Mouse (Mus musculus): ENCODE measurements around the gene Cstf1. TPM values are rescaled to one million over a fixed set of nuclear protein-coding genes. Genes with fewer than 3 reads are reported as not detected.

Gene Cstf1
- polyA plus RNA-seq (2012; rRNA removed), result 43.2 and 46.1 TPM in 2 replicates

DNA sequence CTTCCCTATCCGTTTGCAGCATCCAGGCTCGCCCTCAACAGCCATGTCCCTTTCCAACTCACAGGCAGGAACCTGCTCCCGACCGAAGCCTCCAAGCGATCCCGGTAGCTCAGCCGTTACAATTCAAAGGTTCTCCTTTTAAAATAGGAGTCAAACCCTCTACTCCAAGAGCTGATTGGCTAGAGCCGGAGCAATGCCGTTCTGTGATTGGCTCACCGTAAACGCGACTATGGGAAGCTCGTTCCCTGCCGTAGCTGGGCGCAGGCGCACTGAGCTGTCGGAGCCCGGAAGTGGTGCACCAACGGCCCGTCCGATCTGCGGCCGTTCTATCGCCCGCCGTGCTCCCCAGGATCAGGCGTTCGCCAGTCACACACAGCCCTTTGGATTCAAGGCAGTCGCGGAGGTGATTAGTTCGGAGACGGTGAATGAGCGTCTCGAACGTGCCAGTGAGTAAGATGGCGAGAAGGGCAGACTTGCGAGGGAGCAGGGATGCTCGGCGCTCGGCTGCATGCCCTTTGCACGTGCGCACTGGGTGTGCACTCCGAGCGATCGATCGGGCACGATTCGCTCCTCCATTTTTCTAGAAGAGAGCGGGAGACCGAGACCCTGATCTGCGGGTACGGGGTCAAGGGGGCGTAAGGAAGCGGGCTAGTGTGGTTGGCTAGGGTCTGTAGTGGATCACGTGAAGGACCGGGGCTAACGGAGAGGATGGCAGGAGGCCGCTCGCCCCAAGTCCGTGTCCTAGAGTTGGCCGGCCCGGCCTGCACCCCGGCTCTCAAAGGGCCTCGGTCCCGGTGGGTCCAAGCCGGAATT is at the start of gene Cstf1, which contains the start of gene Aurka:
Gene Cstf1, plus strand, starts transcription at position 271 of the 813 bp plus-strand sequence.
Gene Aurka, minus strand, starts transcription at position 125 of the 813 bp plus-strand sequence.
- peak; percentile 99 for DNase-seq (ENCODE audit: low read depth)
- TF ChIP-seq CTCF (IDR thresholded peaks at IDR 0.05; ENCODE audit: borderline replicate concordance, extremely low read depth, insufficient read depth, insufficient read length), result no peak
- 0 out of 2 replicates have a peak, but pooled peaks have one; percentile 38 for TF ChIP-seq POLR2A (IDR thresholded peaks at IDR 0.05; ENCODE audit: borderline replicate concordance, extremely low read depth, insufficient read depth, insufficient read length, poor library complexity, severe bottlenecking)

DNA sequence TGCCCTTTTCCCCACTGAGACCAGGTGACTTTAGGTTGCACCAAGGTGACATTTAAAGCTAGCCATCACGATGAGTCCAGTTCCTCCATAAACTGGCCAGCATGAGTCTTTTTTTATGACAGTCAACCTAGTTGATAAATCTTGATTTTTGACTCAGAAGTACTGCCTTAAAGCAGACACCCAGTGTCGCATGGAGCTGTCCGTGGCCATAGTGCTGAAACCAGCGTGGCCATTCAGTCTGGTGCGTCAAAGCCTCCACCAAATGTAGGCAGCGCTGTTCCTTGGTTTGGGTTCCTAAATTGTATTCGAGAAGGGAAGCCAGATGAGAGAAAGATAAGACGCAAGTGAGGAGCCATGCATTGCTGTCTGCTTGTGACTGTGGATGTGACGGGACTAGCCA is 49.6 kb upstream of the Cstf1 start:
- DNase-seq (ENCODE audit: low read depth), result peak; percentile 64
- TF ChIP-seq POLR2A (IDR thresholded peaks at IDR 0.05; ENCODE audit: borderline replicate concordance, extremely low read depth, insufficient read depth, insufficient read length, poor library complexity, severe bottlenecking), result no peak

DNA sequence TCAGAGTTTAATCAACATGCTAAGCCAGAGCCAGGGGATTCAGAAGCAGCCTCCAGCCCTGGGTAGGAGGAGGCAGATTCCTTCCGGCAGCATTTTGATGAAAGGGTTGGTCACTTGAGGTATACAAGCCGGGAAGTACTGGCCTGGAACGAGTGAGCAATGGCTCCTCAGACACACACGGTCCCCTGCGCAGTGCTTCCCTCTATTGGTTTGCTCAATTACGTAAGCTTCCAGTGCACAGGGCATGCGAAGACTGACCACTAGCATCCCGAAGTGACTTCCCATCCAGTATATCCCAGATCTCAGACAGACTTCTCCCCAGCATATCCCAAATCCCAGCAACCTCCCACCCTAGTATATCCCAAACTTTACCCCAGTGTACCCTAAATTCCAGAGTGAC is 42.2 kb upstream of the Cstf1 start:
- DNase-seq (ENCODE audit: low read depth), result no peak
- TF ChIP-seq POLR2A (IDR thresholded peaks at IDR 0.05; ENCODE audit: borderline replicate concordance, extremely low read depth, insufficient read depth, insufficient read length, poor library complexity, severe bottlenecking), result no peak
- peak; percentile 5; the same call in 1 of the 2 replicates for TF ChIP-seq CTCF (IDR thresholded peaks at IDR 0.05; ENCODE audit: borderline replicate concordance, extremely low read depth, insufficient read depth, insufficient read length)

DNA sequence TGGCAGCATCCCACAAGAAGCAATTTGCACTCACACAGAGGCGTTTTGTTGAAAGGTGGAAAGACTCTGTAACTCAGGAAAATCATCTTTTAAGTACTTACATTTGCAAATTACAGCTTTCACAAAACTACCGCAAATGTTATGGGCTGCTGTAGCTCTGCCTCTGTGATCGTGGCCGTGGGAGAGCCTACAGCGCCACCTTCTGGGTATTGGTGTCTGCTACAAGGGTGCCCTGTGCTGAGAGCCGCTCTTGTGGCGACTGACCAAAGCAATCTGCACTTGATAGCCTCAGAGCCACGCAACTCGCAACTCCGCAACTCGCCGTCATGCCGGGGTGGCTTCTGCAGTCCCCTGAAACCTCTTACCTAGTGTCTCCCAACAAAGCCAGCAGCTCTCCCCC is 41.3 kb upstream of the Cstf1 start:
- DNase-seq (ENCODE audit: low read depth), result peak; percentile 90
- TF ChIP-seq CTCF (IDR thresholded peaks at IDR 0.05; ENCODE audit: borderline replicate concordance, extremely low read depth, insufficient read depth, insufficient read length) (peak; percentile 97), POLR2A (IDR thresholded peaks at IDR 0.05; ENCODE audit: borderline replicate concordance, extremely low read depth, insufficient read depth, insufficient read length, poor library complexity, severe bottlenecking) (no peak)

DNA sequence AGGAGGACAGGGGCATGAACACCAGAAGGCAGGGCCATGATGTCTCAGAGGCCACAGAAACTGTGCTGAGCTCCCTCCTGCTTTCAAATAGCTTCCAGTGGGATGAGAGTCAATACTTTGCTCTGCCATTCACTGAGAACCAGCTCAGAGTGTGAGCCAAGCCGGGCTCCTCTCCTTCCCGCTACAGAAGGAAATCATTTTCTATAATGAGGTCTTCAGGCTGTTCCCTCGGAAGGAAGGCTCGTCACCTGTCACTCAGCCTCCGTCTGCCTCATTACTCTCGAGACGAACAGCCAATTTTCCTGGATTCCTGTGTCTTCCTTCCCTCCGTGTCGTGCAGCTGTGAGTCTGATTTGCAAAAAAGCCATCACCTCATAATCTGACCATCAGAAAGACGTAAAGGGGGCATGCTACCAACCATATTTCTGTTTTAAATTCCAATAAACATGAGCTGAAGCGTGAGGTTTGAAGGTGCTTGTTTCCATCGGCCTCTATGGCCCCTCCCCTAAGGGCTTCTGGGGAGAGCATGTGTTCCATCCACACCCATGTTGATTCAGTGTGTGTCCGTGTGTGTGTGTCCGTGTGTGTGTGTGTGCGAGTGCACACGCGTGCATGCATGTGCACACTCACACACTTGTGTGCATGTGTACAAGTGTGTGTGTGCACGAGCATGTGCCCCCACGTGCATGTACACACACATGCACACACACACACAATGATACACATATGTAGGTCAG is 32.1 kb upstream of the Cstf1 start:
- TF ChIP-seq POLR2A (IDR thresholded peaks at IDR 0.05; ENCODE audit: borderline replicate concordance, extremely low read depth, insufficient read depth, insufficient read length, poor library complexity, severe bottlenecking) (no peak), CTCF (IDR thresholded peaks at IDR 0.05; ENCODE audit: borderline replicate concordance, extremely low read depth, insufficient read depth, insufficient read length) (no peak)
- DNase-seq (ENCODE audit: low read depth), result peak; percentile 86

DNA sequence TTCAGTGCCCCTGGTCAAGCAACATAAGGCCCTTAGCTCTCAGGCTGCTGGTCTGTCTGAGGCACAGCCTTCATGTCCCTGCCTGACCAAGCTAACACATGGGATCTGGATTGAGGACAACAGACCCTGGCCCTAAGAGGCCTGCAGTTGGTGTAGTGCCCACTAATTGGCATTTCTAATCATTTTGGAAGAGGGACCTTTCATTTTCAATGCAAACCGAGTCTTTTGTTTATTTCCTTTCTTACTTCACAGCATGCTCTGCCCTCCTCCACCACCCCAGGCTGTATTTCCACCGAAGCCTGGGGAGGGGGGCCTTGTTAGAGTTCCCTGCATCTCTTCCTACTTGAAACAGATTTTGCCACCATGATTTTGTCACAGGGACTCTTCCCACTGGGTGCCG is 29.5 kb upstream of the Cstf1 start:
- peak; percentile 77 for DNase-seq (ENCODE audit: low read depth)
- no peak for TF ChIP-seq POLR2A (IDR thresholded peaks at IDR 0.05; ENCODE audit: borderline replicate concordance, extremely low read depth, insufficient read depth, insufficient read length, poor library complexity, severe bottlenecking)
- TF ChIP-seq CTCF (IDR thresholded peaks at IDR 0.05; ENCODE audit: borderline replicate concordance, extremely low read depth, insufficient read depth, insufficient read length), result no peak

DNA sequence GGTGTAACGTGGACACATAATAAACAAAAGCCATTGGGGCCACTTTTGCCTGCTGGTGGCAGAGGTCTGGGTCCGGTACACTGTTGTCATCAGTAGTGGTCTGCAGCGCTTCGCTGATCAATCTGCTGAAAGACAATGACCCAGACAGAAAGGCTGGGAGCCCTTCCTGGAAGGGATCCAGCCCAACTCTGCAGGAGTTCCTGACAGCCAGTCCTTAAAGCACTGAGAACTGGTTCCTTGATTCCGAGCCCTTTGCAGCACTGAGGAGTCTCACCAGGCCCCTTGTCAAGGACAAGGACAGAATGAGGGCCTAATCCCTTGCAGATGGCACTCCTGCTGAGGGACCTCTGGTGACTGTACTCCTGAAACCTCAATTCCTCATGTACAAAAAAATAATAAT is 28.9 kb upstream of the Cstf1 start:
- peak; percentile 61 for DNase-seq (ENCODE audit: low read depth)
- no peak for TF ChIP-seq POLR2A (IDR thresholded peaks at IDR 0.05; ENCODE audit: borderline replicate concordance, extremely low read depth, insufficient read depth, insufficient read length, poor library complexity, severe bottlenecking)
- no peak for TF ChIP-seq CTCF (IDR thresholded peaks at IDR 0.05; ENCODE audit: borderline replicate concordance, extremely low read depth, insufficient read depth, insufficient read length)

DNA sequence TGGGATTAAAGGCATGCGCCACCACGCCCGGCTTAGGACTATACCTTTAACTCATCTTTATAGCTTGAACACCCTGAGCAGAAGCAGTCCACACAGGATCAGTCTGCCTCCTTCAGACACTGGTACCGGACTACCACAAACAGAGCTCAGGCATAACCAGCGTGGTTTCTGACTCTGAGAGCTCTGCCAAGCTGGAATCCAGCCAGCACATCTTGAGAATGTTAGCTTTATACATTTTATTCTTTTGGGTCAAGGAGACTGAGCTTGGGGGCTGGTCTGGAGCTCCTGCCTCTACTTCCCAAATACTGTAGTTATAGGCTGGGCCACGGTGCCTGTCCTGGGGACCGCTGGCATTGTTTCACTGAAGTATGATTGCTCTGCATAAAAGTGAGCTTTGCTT is 26.7 kb upstream of the Cstf1 start:
- no peak for TF ChIP-seq POLR2A (IDR thresholded peaks at IDR 0.05; ENCODE audit: borderline replicate concordance, extremely low read depth, insufficient read depth, insufficient read length, poor library complexity, severe bottlenecking)
- TF ChIP-seq CTCF (IDR thresholded peaks at IDR 0.05; ENCODE audit: borderline replicate concordance, extremely low read depth, insufficient read depth, insufficient read length), result no peak
- peak; percentile 34 for DNase-seq (ENCODE audit: low read depth)

DNA sequence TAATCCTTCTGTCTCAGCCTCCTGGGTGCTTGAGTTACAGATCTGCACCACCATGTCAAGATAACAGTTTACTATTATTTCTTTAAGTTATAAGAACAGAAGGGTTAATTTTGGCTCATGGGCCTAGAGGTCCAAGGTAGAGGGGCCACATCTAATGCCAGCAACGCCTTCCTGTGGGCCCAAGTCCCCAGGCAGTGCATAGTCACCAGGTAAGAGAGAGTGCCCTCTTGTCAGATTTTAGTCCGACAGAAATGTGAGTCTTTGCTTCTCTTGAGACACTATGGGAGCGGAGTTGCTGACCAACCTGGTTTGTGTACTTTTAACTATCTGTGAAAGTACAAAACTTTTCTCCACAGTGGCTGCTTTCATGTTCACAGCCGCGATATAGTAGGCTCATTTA is 25.8 kb upstream of the Cstf1 start:
- DNase-seq (ENCODE audit: low read depth), result no peak
- TF ChIP-seq CTCF (IDR thresholded peaks at IDR 0.05; ENCODE audit: borderline replicate concordance, extremely low read depth, insufficient read depth, insufficient read length) (no peak), POLR2A (IDR thresholded peaks at IDR 0.05; ENCODE audit: borderline replicate concordance, extremely low read depth, insufficient read depth, insufficient read length, poor library complexity, severe bottlenecking) (no peak)

DNA sequence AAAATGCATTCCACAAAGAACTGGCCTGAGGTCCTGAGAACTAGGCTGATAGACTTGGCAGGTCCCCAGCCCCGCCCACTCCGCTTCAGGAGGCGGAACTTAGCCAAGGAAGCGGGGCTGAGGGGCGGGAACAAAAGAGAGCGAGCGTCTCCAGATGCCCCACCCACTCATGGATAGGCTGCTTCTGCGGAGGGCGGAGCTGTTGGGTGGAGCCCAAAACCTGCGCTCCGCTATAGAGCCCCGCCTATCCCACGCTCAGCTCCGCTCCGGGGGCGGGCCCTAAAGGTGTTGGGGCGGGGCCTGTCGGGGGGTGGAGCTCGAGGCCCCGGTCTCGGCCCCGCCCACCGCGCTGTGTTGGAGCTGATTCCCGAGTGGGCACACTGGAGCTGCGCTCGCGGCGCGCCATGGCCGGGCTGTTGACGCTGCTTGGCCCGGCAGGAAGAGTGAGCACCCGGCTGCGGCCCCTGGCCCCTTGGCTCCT is 25.2 kb upstream of the Cstf1 start, which contains the start of gene Fam210b:
Gene Fam210b, plus strand, starts transcription at position 308 of the 481 bp plus-strand sequence.
- no peak for TF ChIP-seq CTCF (IDR thresholded peaks at IDR 0.05; ENCODE audit: borderline replicate concordance, extremely low read depth, insufficient read depth, insufficient read length)
- TF ChIP-seq POLR2A (IDR thresholded peaks at IDR 0.05; ENCODE audit: borderline replicate concordance, extremely low read depth, insufficient read depth, insufficient read length, poor library complexity, severe bottlenecking), result peak; percentile 74
- peak; percentile 99 for DNase-seq (ENCODE audit: low read depth)

Data from brain, embryonic 14.5 days (tissue).